Mouse (Mus musculus) stomach, adult 2 months (tissue): Measurements from ENCODE around the gene Gm21680. TPM values are rescaled to one million over a fixed set of nuclear protein-coding genes. Genes with fewer than 3 reads are reported as not detected.

Source experiments
- polyA plus RNA-seq: library from polyadenylated mRNA; depleted of rRNA; stranded (reverse); fragments of >200 nt; gene quantifications from 2 replicates; pipeline ENCODE4 v1.2.3, GENCODE M21; 2012; rRNA removed

The Gm21680 gene
- polyA plus RNA-seq = not detected in 2 replicates

DNA sequence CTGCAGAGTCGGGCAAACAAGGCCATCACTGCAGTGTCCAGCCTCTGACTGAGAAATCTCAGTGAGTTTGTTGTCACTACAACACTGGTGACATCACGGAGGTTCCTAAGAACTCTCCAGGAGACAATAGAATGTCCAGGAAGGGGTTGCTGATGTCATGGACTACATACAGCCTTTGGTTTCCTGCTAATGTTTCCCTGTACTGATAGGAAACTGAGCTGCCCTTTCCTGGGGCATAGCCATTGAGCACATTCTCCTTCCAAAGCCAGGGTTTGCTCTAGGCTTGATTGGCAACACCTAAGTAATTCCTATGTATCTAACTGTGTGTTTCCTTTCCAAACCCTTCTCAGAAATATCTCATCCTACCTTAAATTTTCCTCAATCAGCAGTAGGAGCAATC, at the start of gene Gm21680:
Gene Gm21680 (minus strand): TSS at position 101 of the 400 bp plus-strand sequence.

DNA sequence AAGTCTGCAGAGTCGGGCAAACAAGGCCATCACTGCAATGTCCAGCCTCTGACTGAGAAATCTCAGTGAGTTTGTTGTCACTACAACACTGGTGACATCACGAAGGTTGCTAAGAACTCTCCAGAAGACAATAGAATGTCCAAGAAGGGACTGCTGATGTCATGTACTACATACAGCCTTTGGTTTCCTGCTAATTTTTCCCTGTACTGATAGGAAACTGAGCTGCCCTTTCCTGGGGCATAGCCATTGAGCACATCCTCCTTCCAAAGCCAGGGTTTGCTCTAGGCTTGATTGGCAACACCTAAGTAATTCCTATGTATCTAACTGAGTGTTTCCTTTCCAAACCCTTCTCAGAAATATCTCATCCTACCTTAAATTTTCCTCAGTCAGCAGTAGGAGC, 32.2 kb upstream of the Gm21680 start, which contains the start of gene Gm1979:
Gene Gm1979 (minus strand): TSS at position 101 of the 400 bp plus-strand sequence.

DNA sequence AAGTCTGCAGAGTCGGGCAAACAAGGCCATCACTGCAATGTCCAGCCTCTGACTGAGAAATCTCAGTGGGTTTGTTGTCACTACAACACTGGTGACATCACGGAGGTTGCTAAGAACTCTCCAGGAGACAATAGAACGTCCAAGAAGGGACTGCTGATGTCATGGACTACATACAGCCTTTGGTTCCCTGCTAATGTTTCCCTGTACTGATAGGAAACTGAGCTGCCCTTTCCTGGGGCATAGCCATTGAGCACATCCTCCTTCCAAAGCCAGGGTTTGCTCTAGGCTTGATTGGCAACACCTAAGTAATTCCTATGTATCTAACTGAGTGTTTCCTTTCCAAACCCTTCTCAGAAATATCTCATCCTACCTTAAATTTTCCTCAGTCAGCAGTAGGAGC, 16.1 kb upstream of the Gm21680 start, which contains the start of gene Gm21698:
Gene Gm21698 (minus strand): TSS at position 101 of the 400 bp plus-strand sequence.

DNA sequence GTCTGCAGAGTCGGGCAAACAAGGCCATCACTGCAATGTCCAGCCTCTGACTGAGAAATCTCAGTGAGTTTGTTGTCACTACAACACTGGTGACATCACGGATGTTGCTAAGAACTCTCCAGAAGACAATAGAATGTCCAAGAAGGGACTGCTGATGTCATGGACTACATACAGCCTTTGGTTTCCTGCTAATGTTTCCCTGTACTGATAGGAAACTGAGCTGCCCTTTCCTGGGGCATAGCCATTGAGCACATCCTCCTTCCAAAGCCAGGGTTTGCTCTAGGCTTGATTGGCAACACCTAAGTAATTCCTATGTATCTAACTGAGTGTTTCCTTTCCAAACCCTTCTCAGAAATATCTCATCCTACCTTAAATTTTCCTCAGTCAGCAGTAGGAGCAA, 18.1 kb downstream of the Gm21680 start, which contains the start of gene Gm21671:
Gene Gm21671 (minus strand): TSS at position 101 of the 400 bp plus-strand sequence.

DNA sequence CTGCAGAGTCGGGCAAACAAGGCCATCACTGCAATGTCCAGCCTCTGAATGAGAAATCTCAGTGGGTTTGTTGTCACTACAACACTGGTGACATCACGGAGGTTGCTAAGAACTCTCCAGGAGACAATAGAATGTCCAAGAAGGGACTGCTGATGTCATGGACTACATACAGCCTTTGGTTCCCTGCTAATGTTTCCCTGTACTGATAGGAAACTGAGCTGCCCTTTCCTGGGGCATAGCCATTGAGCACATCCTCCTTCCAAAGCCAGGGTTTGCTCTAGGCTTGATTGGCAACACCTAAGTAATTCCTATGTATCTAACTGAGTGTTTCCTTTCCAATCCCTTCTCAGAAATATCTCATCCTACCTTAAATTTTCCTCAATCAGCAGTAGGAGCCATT, 30.2 kb downstream of the Gm21680 start, which contains the start of gene Gm21663:
Gene Gm21663 (minus strand): TSS at position 101 of the 400 bp plus-strand sequence.

Other genes with a start within 250 kb of the Gm21680 start
- 0.13 and 0.29 TPM in 2 replicates for gene Actr3b, start 212.7 kb downstream of the Gm21680 start, polyA plus RNA-seq
- not detected in 2 replicates for gene Gm21663, start 30.3 kb downstream of the Gm21680 start, polyA plus RNA-seq
- not detected in 2 replicates for gene Gm21671, start 18.2 kb downstream of the Gm21680 start, polyA plus RNA-seq
- not detected in 2 replicates for gene Gm21698, start 16.0 kb upstream of the Gm21680 start, polyA plus RNA-seq
- gene Gm1979, start 32.1 kb upstream of the Gm21680 start, polyA plus RNA-seq = not detected in 2 replicates
- gene Gm5862, start 50.3 kb upstream of the Gm21680 start, polyA plus RNA-seq = not detected in 2 replicates
- gene Speer4a, start 66.9 kb upstream of the Gm21680 start, polyA plus RNA-seq = not detected in 2 replicates
- not detected in 2 replicates for gene Gm7347, start 85.9 kb upstream of the Gm21680 start, polyA plus RNA-seq
- not detected in 2 replicates for gene Gm10471, start 116.6 kb upstream of the Gm21680 start, polyA plus RNA-seq
- not detected in 2 replicates for gene 5031410I06Rik, start 132.7 kb upstream of the Gm21680 start, polyA plus RNA-seq
- gene Gm10220, start 148.8 kb upstream of the Gm21680 start, polyA plus RNA-seq = not detected in 2 replicates